Mouse (Mus musculus) heart, embryonic 14.5 days (tissue): ENCODE results near the gene Ascl3. TPM values are rescaled to one million over a fixed set of nuclear protein-coding genes. Genes with fewer than 3 reads are reported as not detected.

ENCODE experiments used
- polyA plus RNA-seq: library from polyadenylated mRNA; unstranded; fragments of >200 nt; fragmentation: Nextera tagmentation; extraction: Ambion mirVana; gene quantifications from 2 replicates; pipeline ENCODE4 v1.2.1, GENCODE M21; 2014

Ascl3 gene
- polyA plus RNA-seq, 1 experiment from 2014 or later, result not detected

Other genes starting within 250 kb of the Ascl3 start
- 0.11 and 0.13 TPM in 2 replicates for gene Trim66, start 223.6 kb downstream of the Ascl3 start, polyA plus RNA-seq
- gene Rpl27a, start 212.6 kb downstream of the Ascl3 start, polyA plus RNA-seq, result 82.8 and 86.9 TPM in 2 replicates
- gene St5, start 28.1 kb downstream of the Ascl3 start, polyA plus RNA-seq, result 27.7 and 29.9 TPM in 2 replicates
- 32.3 and 33.1 TPM in 2 replicates for gene Akip1, start 28.0 kb downstream of the Ascl3 start, polyA plus RNA-seq
- gene BC051019, start 7.9 kb downstream of the Ascl3 start, polyA plus RNA-seq, result 0.16 TPM in 1 of 2 replicates, not detected in the other
- 64.2 and 66.1 TPM in 2 replicates for gene Tmem9b, start 21.1 kb upstream of the Ascl3 start, polyA plus RNA-seq
- gene Nrip3, start 50.3 kb upstream of the Ascl3 start, polyA plus RNA-seq, result 0.50 and 0.82 TPM in 2 replicates
- 12.2 and 12.4 TPM in 2 replicates for gene Scube2, start 134.0 kb upstream of the Ascl3 start, polyA plus RNA-seq
- 62.6 and 66.1 TPM in 2 replicates for gene Dennd5a, start 228.7 kb upstream of the Ascl3 start, polyA plus RNA-seq